Mouse (Mus musculus) right cerebral cortex, postnatal 36 days (tissue): ENCODE measurements around the gene Cage1.

ENCODE experiments used
- DNase-seq, 2 experiments: peaks; one replicate each; pipeline ENCODE4 v3.0.0; 2022; ENCODE audit warnings: low spot score in 2 of 2, mixed read lengths in 1 of 2

The Cage1 gene

GRCm38 (mm10) chr13:38010444-38010910 is 26.4 kb downstream of the Cage1 start:
- DNase-seq = no peak

- DNase-seq = no peak
Measured at GRCm38 (mm10) chr13:38009721-38010408, 27.0 kb downstream of the Cage1 start.

- no peak for DNase-seq
Measured at GRCm38 (mm10) chr13:38007972-38008371, 28.9 kb downstream of the Cage1 start.

- no peak for DNase-seq
Measured at GRCm38 (mm10) chr13:38002461-38002860, 34.4 kb downstream of the Cage1 start.

GRCm38 (mm10) chr13:37999713-38000112 is 37.2 kb downstream of the Cage1 start:
- no peak for DNase-seq

GRCm38 (mm10) chr13:37994405-37994749 is 42.5 kb downstream of the Cage1 start:
- no peak for DNase-seq

GRCm38 (mm10) chr13:37993704-37994404 is 43.0 kb downstream of the Cage1 start, which contains the start of gene Ssr1:
Ssr1 (minus strand) TSS chr13:37994217.
- DNase-seq = peak; percentile 91

GRCm38 (mm10) chr13:37993376-37993703 is 43.5 kb downstream of the Cage1 start:
- DNase-seq = no peak

- DNase-seq = no peak
Measured at GRCm38 (mm10) chr13:37992638-37993371, 44.1 kb downstream of the Cage1 start.

GRCm38 (mm10) chr13:37989701-37990100 is 47.2 kb downstream of the Cage1 start:
- no peak for DNase-seq

- no peak for DNase-seq
Measured at GRCm38 (mm10) chr13:37986166-37986565, 50.7 kb downstream of the Cage1 start.

- DNase-seq = no peak
Measured at GRCm38 (mm10) chr13:37981063-37981462, 55.8 kb downstream of the Cage1 start.

- DNase-seq = no peak
Measured at GRCm38 (mm10) chr13:37980346-37980745, 56.5 kb downstream of the Cage1 start.

- no peak for DNase-seq
Measured at GRCm38 (mm10) chr13:37979506-37979905, 57.4 kb downstream of the Cage1 start.

- DNase-seq = no peak
Measured at GRCm38 (mm10) chr13:37974731-37975130, 62.1 kb downstream of the Cage1 start.

GRCm38 (mm10) chr13:37974036-37974435 is 62.8 kb downstream of the Cage1 start:
- peak in 1 of 2 experiments; percentile 25 for DNase-seq

GRCm38 (mm10) chr13:37970887-37971530 is 65.9 kb downstream of the Cage1 start:
- DNase-seq = no peak

- no peak for DNase-seq
Measured at GRCm38 (mm10) chr13:37969988-37970387, 66.9 kb downstream of the Cage1 start.

- DNase-seq = peak; percentile 77 to 81
Measured at GRCm38 (mm10) chr13:37969337-37969736, 67.5 kb downstream of the Cage1 start.

- DNase-seq = no peak
Measured at GRCm38 (mm10) chr13:37967565-37967964, 69.3 kb downstream of the Cage1 start.

- DNase-seq = no peak
Measured at GRCm38 (mm10) chr13:37967052-37967437, 69.8 kb downstream of the Cage1 start.
